In the genomic region with DNA sequence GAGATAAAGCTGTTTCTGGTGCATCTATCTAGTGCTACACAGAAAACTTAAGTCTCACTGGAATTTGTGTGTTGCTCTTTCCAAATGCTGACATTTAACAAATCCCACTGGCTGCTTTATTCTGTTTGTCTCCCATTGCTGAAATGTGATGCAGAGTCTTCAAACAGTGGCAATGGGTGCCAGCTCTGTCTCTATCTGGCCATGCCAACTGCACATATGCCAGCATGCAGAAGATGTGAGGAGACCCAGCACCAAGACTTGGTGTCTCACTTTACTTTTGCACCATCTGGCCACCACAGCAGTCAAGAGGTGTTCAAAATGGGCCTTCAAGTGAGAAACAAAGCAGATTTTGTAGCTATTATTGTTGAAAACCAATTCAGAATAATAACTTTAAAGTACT, we compare ENCODE assay signal across 26 mouse cellular contexts.
DNase-seq lines count a peak whose midpoint lies in the region; ATAC-seq and TF ChIP-seq lines count a peak whose summit lies in the region.
"Had no signal": no experiment of that assay in that cellular context is flagged by ENCODE, and none has a peak within 500 bp of the region (broad histone marks: within the 10 kb centered on the region; RNA-seq: fewer than 3 reads in every experiment).

No protein-coding gene starts in this region.

- H3K9me3 ChIP-seq in forebrain, embryonic 16.5 days (ENCODE audit: control insufficient read depth, low read length): no peaks in the 10 kb centered on the region
- H3K9me3 ChIP-seq: embryonic facial prominence, embryonic 12.5 days; intestine, embryonic 15.5 days; limb, embryonic 13.5 days; liver, embryonic 12.5 days; neural tube, embryonic 15.5 days had no signal

- H3K36me3 ChIP-seq in forebrain, embryonic 16.5 days (ENCODE audit: control insufficient read depth, insufficient read depth): no peaks in the 10 kb centered on the region
- H3K36me3 ChIP-seq: embryonic facial prominence, embryonic 12.5 days; intestine, embryonic 15.5 days; limb, embryonic 13.5 days; liver, embryonic 12.5 days; neural tube, embryonic 15.5 days had no signal

- peak; percentile 82 for ATAC-seq in frontal cortex, adult (ENCODE audit: low TSS enrichment)
- ATAC-seq in forebrain, embryonic 16.5 days: peak; percentile 89
- ATAC-seq: hindbrain, embryonic 16.5 days; intestine, embryonic 15.5 days; liver, embryonic 12.5 days had no signal

- no peak for DNase-seq in frontal cortex, postnatal 25 days (ENCODE audit: low spot score in 2 of 2)
- DNase-seq in left cerebral cortex, adult 18-20 months (ENCODE audit: low spot score in 2 of 2): peak; percentile 2 to 16
- DNase-seq in left cerebral cortex, postnatal 4 days: no peak
- no peak for DNase-seq in urinary bladder, postnatal 25 days (ENCODE audit: low spot score)
- DNase-seq in lung, adult 2 months: no peak
- DNase-seq: adrenal gland, adult 8-10 months; cerebellum, postnatal 25 days; gastrocnemius, postnatal 14 days; heart, adult 11 months; kidney, adult 8-10 months; kidney, postnatal 10 days; lung, adult 18-20 months; lung, postnatal 14 days; spleen, adult 18-20 months; thymus, postnatal 14 days had no signal

- no peaks in the 10 kb centered on the region for H3K4me1 ChIP-seq in forebrain, embryonic 16.5 days (replicated peaks; ENCODE audit: control insufficient read depth, insufficient read depth, low read length)
- H3K4me1 ChIP-seq in lung, adult 2 months (ENCODE audit: control insufficient read depth, insufficient read depth, low read length): no peaks in the 10 kb centered on the region
- H3K4me1 ChIP-seq: embryonic facial prominence, embryonic 12.5 days; intestine, embryonic 15.5 days; limb, embryonic 13.5 days; liver, embryonic 12.5 days; neural tube, embryonic 15.5 days had no signal

- no peak overlapping the region for H3K27ac ChIP-seq in forebrain, embryonic 16.5 days (ENCODE audit: low read length)
- H3K27ac ChIP-seq: embryonic facial prominence, embryonic 12.5 days; intestine, embryonic 15.5 days; layer of hippocampus, adult 2 months; limb, embryonic 13.5 days; liver, embryonic 12.5 days; neural tube, embryonic 15.5 days had no signal

- no peaks in the 10 kb centered on the region for H3K27me3 ChIP-seq in forebrain, embryonic 16.5 days (replicated peaks; ENCODE audit: control insufficient read depth, insufficient read depth, low read length)
- H3K27me3 ChIP-seq: embryonic facial prominence, embryonic 12.5 days; intestine, embryonic 15.5 days; limb, embryonic 13.5 days; liver, embryonic 12.5 days; neural tube, embryonic 15.5 days had no signal

- H3K9ac ChIP-seq in forebrain, embryonic 16.5 days (replicated peaks; ENCODE audit: low read depth, low read length): no peak overlapping the region
- H3K9ac ChIP-seq: embryonic facial prominence, embryonic 12.5 days; intestine, embryonic 15.5 days; limb, embryonic 13.5 days; liver, embryonic 12.5 days; neural tube, embryonic 15.5 days had no signal

- intact Hi-C loops in left cerebral cortex, postnatal 4 days (cut with DNase I): no loop called here

- no peak for TF ChIP-seq CTCF in lung, adult 2 months (IDR thresholded peaks at IDR 0.05; ENCODE audit: insufficient read depth, low read length)

- no peak overlapping the region for H3K4me2 ChIP-seq in forebrain, embryonic 16.5 days (ENCODE audit: low read length)
- H3K4me2 ChIP-seq: embryonic facial prominence, embryonic 12.5 days; heart, embryonic 11.5 days; intestine, embryonic 15.5 days; limb, embryonic 13.5 days; liver, embryonic 12.5 days; midbrain, embryonic 11.5 days; neural tube, embryonic 15.5 days had no signal

- TF ChIP-seq POLR2A in lung, adult 2 months (IDR thresholded peaks at IDR 0.05; ENCODE audit: borderline replicate concordance, extremely low read depth, low read depth, low read length): no peak

- H3K4me3 ChIP-seq in forebrain, embryonic 16.5 days (replicated peaks; ENCODE audit: low read length): no peak overlapping the region
- H3K4me3 ChIP-seq in lung, adult 2 months (replicated peaks; ENCODE audit: extremely low read depth, low read depth, low read length): no peak overlapping the region
- H3K4me3 ChIP-seq: embryonic facial prominence, embryonic 12.5 days; intestine, embryonic 15.5 days; layer of hippocampus, adult 2 months; limb, embryonic 13.5 days; liver, embryonic 12.5 days; neural tube, embryonic 15.5 days had no signal

Comparison
In these comparisons a context has a peak if more than half of its experiments do, and no peak if none do; other contexts are left out.
1. DNase-seq: peak in left cerebral cortex, adult 18-20 months (2 of 2); none in frontal cortex, postnatal 25 days (0 of 2), left cerebral cortex, postnatal 4 days (single experiment), urinary bladder, postnatal 25 days (single experiment) and lung, adult 2 months (single experiment).